Mouse (Mus musculus) spleen, adult 2 months (tissue): ENCODE measurements around the gene Nod1. TPM values are rescaled to one million over a fixed set of nuclear protein-coding genes. Genes with fewer than 3 reads are reported as not detected.

Experiments
- DNase-seq, 2 experiments: peaks; one replicate each; pipeline versions ENCODE4 v3.0.0 to v3.0.0-alpha.2; 2012 to 2021; ENCODE audit warnings: low spot score in 2 of 2, low read depth in 1 of 2
- H3K27ac ChIP-seq: fragments of 200-500 bp; 2 replicates; pipeline ENCODE4 v1.5.1; 2012; ENCODE audit warnings: low read length, inconsistent platforms; ENCODE audit not compliant: insufficient read depth
- H3K27me3 ChIP-seq: fragments of 200-500 bp; 2 replicates; pipeline ENCODE4 v1.6.1; 2012; ENCODE audit warnings: mild to moderate bottlenecking, moderate library complexity, low read length, inconsistent platforms; ENCODE audit not compliant: control insufficient read depth, insufficient read depth
- H3K36me3 ChIP-seq: fragments of 200-500 bp; 2 replicates; pipeline ENCODE4 v1.6.1; 2012; ENCODE audit warnings: mild to moderate bottlenecking, low read length, inconsistent platforms; ENCODE audit not compliant: control insufficient read depth, insufficient read depth
- H3K4me1 ChIP-seq: fragments of 200-500 bp; 2 replicates; pipeline ENCODE4 v1.6.1; 2011; ENCODE audit warnings: inconsistent platforms; ENCODE audit not compliant: control insufficient read depth, insufficient read depth, insufficient read length
- H3K4me3 ChIP-seq: fragments of 200-500 bp; 2 replicates; pipeline ENCODE4 v1.5.1; 2011; ENCODE audit warnings: mild to moderate bottlenecking, inconsistent platforms; ENCODE audit not compliant: insufficient read depth, insufficient read length; ENCODE audit errors: extremely low read depth
- CTCF ChIP-seq: fragments of 200-500 bp; IDR thresholded peaks from 2 replicates; pipeline ENCODE4 v1.5.1; 2011; ENCODE audit warnings: mild to moderate bottlenecking, inconsistent platforms; ENCODE audit not compliant: insufficient read depth, insufficient read length, insufficient replicate concordance; ENCODE audit errors: extremely low read depth
- POLR2A ChIP-seq: fragments of 200-500 bp; IDR thresholded peaks from 2 replicates; pipeline ENCODE4 v1.6.1; 2011; ENCODE audit warnings: low read depth, low read length, inconsistent platforms
- WGBS: fragments of 180-500 bp; shearing (Covaris S2); methylation state at CpG from one replicate; pipeline ENCODE4 v1.1.7; 2018; 5-methylcytosine and 5-hydroxymethylcytosine counted together
- polyA plus RNA-seq: library from polyadenylated mRNA; depleted of rRNA; stranded (reverse); fragments of >200 nt; gene quantifications from 2 replicates; pipeline ENCODE4 v1.2.3, GENCODE M21; 2012

The Nod1 gene
- polyA plus RNA-seq, 1 experiment = 41.7 TPM

DNA sequence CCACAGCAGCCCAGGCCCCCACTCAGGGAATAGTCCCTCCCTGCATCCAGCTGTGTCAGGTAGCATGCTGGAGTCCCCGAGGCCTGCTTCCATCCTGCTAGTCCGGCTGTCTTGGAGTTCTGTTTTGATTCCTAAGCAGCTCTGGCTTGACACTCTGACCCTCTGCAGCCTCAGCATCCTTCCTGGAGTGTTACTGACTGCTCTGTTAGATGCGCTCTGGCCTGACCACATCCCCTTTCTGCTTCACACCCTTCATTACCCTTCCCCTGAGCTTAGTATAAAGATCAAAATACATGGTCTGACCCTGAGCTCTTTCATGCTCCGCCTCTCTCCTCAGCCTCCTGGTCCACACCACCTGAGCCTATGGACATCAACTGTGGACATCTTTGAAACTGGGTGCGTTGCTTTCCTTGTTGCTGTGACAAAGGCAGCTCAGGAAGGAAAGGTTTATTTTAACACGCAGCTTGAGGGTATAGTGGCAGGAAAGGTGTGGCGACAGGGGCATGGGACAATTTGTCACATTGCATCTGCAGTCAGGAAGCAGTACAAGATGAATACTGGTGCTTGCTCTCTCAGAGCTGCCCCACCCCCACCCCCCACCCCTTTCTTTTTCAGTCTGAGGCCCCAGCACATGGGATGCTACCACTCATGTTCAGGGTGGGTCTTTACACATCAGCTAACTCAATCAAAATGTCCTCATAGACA is 46.5 kb downstream of the Nod1 start:
- H3K27ac ChIP-seq = peak overlapping the region; percentile 80
- 12% methylated on average over 7 of the region's 7 CpGs for WGBS
- TF ChIP-seq POLR2A = no peak
- TF ChIP-seq CTCF = no peak
- peaks cover 11% of the 10 kb centered on the region; the same call in 1 of the 2 replicates for H3K4me1 ChIP-seq
- H3K4me3 ChIP-seq = no peak overlapping the region
- peak in 1 of 2 experiments; percentile 22 for DNase-seq
- no peaks in the 10 kb centered on the region for H3K27me3 ChIP-seq
- peaks cover 11% of the 10 kb centered on the region for H3K36me3 ChIP-seq

DNA sequence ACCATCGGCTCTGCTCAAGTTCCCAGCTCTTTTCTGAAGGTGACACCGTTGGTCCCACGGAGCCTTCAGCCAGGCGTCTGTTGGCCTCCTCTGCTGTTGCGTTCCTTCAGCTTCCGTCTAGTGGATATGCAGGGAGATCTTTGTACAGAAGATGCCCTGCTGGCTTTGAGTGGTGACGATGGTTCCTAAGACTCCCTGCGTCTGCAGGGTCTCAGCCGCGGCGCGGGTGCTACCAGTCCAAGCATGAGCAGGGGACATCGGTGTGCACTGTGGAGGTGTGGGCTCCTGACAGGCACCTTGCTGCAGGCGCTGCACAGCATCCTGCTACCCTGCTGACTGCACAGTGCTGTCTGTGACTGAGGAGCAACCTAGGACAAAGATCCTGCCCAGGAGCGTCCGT is 47.9 kb downstream of the Nod1 start:
- peaks cover 11% of the 10 kb centered on the region; the same call in 1 of the 2 replicates for H3K4me1 ChIP-seq
- peaks cover 10% of the 10 kb centered on the region for H3K36me3 ChIP-seq
- H3K27me3 ChIP-seq = no peaks in the 10 kb centered on the region
- H3K27ac ChIP-seq = no peak overlapping the region
- TF ChIP-seq CTCF (no peak), POLR2A (no peak)
- no peak for DNase-seq
- 91% methylated on average over 16 of the region's 16 CpGs for WGBS
- H3K4me3 ChIP-seq = no peak overlapping the region

DNA sequence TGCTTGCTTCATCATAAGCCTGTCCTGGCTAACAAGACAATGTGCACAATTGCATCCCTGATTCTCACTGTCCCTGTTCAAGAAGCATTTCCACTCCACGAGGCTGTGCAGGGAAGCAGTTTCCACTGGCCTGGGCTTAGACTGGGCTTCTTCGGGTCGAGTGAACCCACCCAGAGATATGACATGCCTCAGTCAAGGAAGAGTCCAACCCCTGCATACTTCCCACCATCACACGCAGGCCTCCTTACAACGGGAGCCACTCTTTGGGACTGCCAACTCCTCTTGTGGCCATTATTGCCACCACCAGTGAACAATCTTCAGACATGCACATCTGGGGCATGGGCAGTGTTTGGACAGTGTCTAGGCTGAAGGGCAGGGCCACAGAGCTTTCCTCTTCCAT is 53.9 kb downstream of the Nod1 start:
- H3K4me1 ChIP-seq = no peaks in the 10 kb centered on the region
- 82% methylated on average over 5 of the region's 5 CpGs for WGBS
- H3K4me3 ChIP-seq = no peak overlapping the region
- DNase-seq = no peak
- H3K27ac ChIP-seq = no peak overlapping the region
- no peaks in the 10 kb centered on the region for H3K36me3 ChIP-seq
- H3K27me3 ChIP-seq = no peaks in the 10 kb centered on the region
- no peak for TF ChIP-seq POLR2A
- TF ChIP-seq CTCF = no peak

DNA sequence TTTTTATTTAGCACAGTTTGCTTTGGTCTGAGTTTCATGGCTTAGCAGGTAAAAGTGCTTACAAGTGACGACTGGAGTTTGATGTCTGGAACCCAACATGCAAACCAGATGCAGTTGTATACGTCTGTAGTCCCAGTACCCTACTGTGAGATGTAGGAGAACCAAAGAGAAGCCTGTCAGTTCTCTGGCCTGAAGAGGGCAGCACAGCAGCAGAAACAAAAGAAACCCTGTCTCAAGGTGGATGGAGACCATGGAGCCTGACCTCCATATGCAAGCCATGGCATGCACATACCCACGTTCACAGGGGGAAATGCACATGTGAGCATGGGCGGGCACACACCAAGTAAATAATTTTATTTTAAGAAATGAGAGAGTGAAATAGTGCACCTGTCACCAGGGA is 54.9 kb downstream of the Nod1 start:
- DNase-seq = peak; percentile 45 to 68
- Histone ChIP-seq H3K4me1 (no peaks in the 10 kb centered on the region), H3K4me3 (no peak overlapping the region), H3K36me3 (no peaks in the 10 kb centered on the region), H3K27me3 (no peaks in the 10 kb centered on the region), H3K27ac (no peak overlapping the region)
- 13% methylated on average over 4 of the region's 4 CpGs for WGBS
- TF ChIP-seq CTCF = peak; percentile 80; the same call in 1 of the 2 replicates
- TF ChIP-seq POLR2A = no peak

DNA sequence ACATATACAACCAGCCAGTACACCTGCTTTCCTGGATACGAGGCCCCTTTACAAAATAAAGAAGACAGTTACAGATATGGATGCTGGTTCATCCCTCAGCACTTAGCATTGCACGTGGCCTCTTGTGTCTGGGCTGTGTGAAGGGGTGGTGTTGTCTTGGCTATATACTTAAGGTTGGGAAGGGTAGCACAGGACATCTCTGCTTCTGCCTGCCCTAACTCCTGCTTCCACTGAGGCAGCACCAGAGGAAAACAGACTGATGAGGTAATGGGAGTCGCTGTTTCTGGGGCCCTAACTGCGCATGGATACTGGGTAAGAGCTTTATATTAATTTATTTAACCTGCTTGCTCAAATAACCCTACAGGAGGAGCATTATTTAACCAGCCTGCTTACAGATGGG is 55.5 kb downstream of the Nod1 start:
- no peak for DNase-seq
- H3K27ac ChIP-seq = no peak overlapping the region
- TF ChIP-seq POLR2A = no peak
- no peak for TF ChIP-seq CTCF
- no peak overlapping the region for H3K4me3 ChIP-seq
- H3K27me3 ChIP-seq = no peaks in the 10 kb centered on the region
- H3K4me1 ChIP-seq = no peaks in the 10 kb centered on the region
- no peaks in the 10 kb centered on the region for H3K36me3 ChIP-seq
- 83% methylated on average over 4 of the region's 4 CpGs for WGBS

DNA sequence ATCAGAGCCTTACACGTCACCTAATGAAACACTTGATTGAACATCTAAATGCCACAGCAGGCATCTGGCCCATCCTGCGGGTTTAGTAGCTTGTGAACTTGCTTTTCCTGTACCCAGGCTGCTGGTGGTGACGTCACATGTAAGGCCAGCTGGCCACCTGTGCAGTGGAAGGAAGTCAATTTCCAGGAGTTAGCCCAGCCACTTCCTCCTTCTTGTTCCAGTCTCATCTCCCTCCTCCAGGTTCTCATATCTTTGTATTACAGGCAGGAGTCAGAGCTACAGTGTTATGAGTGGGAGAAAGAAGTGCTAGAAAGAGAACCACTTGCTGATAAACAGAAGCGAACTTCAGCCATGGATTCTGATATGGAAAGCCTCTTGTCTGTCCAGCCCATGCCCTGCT is 56.2 kb downstream of the Nod1 start:
- Histone ChIP-seq H3K4me3 (no peak overlapping the region), H3K4me1 (no peaks in the 10 kb centered on the region), H3K27me3 (no peaks in the 10 kb centered on the region), H3K36me3 (no peaks in the 10 kb centered on the region), H3K27ac (no peak overlapping the region)
- 25% methylated on average over 4 of the region's 4 CpGs for WGBS
- TF ChIP-seq CTCF = no peak
- no peak for TF ChIP-seq POLR2A
- no peak for DNase-seq

DNA sequence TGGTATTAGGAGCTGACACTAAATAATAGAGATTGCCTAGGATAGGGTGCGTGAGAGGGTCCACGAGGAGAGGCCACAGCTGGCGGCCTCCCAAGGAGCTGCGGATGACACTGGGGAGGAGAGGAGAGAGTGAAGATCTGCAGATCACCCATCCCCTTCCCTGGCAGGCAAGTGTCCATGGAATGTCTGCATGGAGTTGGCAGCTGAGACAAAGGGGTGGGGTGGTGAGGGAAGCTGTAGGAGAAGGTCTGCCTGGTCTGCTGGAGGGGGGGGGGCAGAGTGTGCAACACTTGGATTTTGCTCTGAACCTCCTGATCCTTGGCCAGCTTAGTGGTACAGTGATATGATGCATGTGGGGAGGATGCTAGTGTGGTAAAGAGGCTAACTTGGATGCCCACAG is 57.4 kb downstream of the Nod1 start:
- DNase-seq = no peak
- WGBS = 92% methylated on average over 4 of the region's 4 CpGs
- no peaks in the 10 kb centered on the region for H3K36me3 ChIP-seq
- H3K27me3 ChIP-seq = no peaks in the 10 kb centered on the region
- H3K4me1 ChIP-seq = no peaks in the 10 kb centered on the region
- H3K4me3 ChIP-seq = no peak overlapping the region
- H3K27ac ChIP-seq = no peak overlapping the region
- TF ChIP-seq POLR2A = no peak
- TF ChIP-seq CTCF = no peak
